Mouse (Mus musculus) left cerebral cortex, postnatal 14 days (tissue): Measurements from ENCODE around the gene Hspa1b. TPM values are rescaled to one million over a fixed set of nuclear protein-coding genes. Genes with fewer than 3 reads are reported as not detected.
A peak's percentile ranks its signal among the peaks of the same experiment; 100 is the strongest.
"Not testable (repeated sequence)": the region's sequence is repeated elsewhere in the genome, so short reads cannot be mapped to it uniquely, and the experiment has no call there.

Source experiments
- DNase-seq, 2 experiments: peaks; one replicate each; pipeline ENCODE4 v3.0.0; 2021 to 2022; ENCODE audit warnings: low spot score in 2 of 2, mixed read lengths in 1 of 2
- intact Hi-C: fragments of 180-260 bp; cut with DNase I; formaldehyde crosslinking; loops from one replicate; pipeline ENCODE4 v1.15.1; 2025
- long read RNA-seq, 2 experiments: library from polyadenylated mRNA; stranded (forward); transcript quantifications; one replicate each; pipeline ENCODE4 v2.0.0; 2021
- total RNA-seq, 2 experiments: library from RNA; stranded (reverse); gene quantifications; 2 replicates each; pipeline ENCODE4 v1.2.3; 2021

Hspa1b gene
- 1 to 10 TPM; 3.3 to 3.5 TPM for total RNA-seq
- long read RNA-seq, experiment 1, partial matches to known transcripts, result 0 of 3 reads
- long read RNA-seq, experiment 1, other reads (novel, unspliced or antisense), result 0 of 3 reads
- long read RNA-seq, experiment 2, partial matches to known transcripts, result 0 of 4 reads
- long read RNA-seq, experiment 2, other reads (novel, unspliced or antisense), result 1 of 4 reads

DNA sequence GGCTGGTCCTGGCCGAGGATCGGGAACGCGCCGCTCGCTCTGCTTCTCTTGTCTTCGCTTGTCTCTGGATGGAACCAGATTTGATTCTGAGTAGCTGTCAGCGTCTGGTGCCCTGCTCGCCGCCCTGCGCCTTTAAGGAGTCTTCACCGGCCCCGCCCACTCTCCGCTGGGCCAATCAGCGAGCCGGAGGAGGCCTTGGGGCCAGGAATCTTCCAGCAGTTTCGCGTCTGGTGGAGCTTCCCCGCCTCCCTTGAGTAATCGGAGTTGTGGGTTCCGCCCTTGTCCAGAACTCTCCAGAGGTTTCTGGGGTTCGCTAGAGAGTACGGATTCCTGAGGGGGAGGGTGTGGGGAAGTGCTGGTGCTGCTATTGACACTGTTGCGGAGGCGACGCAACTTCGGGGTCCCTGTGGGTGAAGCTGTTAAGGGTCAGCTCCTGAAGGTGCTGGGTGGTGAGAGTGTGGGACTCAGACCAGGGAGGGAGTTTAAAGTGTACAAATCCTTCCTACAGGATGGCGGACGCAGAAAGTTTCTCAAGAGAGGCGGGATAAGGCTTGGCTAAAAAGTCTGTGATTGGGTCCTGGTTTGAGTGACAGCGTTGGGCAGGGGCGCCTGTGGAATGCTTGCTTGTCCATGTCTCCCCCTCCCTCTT, at the start of gene Hspa1b:
TSS of gene Hspa1b (minus strand) at position 109 of the 649 bp plus-strand sequence.
- intact Hi-C loops, result not testable (repeated sequence)
- peak; percentile 67 to 79 for DNase-seq

DNA sequence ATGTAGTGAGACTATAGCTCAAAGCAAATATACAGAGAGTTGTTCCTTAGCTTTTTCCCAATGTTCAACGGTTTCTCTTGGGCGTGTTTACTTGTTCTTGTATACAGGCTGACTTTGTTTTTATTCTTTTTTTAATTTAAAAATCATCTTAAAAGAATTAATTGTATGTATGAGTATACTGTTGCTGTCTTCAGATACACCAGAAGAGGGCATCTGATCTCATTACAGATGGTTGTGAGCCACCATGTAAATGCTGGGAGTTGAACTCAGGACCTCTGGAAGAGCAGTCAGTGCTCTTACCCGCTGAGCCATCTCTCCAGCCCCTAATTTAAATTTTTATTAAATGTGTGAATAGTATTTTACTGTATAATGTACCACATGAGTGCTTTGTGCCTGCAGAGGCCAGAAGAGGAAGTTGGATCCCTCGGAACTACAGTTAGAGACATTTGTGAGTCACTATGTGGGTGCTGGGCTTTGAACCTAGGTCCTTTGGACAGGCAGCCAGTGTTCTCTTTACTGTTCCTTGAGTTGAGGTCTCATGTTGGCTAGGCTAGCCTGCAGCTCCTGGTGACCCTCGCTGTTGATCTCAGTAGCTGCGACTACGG, 48.5 kb upstream of the Hspa1b start:
- intact Hi-C loops, result loop anchor here (10.0 kb wide), 1 partner anchor 227 kb away; the partner anchor contains the start of genes Atp6v1g2 and Nfkbil1
- no peak for DNase-seq

DNA sequence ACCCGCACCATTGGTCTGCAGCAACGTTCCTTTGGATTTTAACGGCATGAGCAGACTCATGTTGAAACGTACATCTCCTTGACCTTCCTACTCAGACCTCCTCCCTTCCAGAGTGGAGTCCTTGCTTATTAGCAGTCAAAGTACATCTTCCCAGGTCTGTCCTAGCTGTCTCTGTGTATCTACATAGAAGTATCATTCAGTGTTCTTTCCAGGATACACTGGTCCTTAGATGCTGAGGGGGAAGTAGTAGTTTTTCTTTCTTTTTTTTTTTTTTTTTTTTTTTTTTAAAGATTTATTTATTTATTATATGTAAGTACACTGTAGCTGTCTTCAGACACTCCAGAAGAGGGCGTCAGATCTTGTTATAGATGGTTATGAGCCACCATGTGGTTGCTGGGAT, 46.9 kb upstream of the Hspa1b start:
- DNase-seq, result not testable (repeated sequence)
- intact Hi-C loops, result loop anchor here (10.0 kb wide), 1 partner anchor 229 kb away; the partner anchor contains the start of genes Atp6v1g2 and Nfkbil1

DNA sequence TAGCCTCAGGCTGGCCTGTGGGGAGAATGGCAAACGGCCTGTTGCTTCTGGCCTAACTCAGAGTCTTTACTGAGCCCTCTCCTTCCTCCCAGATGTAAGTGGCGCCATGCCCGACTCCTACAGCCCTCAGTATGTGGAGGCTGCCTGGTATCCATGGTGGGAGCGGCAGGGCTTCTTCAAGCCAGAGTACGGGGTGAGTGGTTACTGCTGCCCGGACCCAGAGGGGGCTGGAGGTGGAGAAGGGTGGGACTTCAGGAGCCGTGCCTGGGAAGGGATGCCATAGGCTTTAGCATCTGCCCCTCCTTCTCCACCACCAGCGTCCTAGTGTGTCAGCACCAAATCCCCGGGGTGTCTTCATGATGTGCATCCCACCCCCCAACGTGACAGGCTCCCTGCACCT, 46.1 kb upstream of the Hspa1b start:
- intact Hi-C loops, result loop anchor here (10.0 kb wide), 1 partner anchor 230 kb away; the partner anchor contains the start of genes Atp6v1g2 and Nfkbil1
- no peak for DNase-seq

DNA sequence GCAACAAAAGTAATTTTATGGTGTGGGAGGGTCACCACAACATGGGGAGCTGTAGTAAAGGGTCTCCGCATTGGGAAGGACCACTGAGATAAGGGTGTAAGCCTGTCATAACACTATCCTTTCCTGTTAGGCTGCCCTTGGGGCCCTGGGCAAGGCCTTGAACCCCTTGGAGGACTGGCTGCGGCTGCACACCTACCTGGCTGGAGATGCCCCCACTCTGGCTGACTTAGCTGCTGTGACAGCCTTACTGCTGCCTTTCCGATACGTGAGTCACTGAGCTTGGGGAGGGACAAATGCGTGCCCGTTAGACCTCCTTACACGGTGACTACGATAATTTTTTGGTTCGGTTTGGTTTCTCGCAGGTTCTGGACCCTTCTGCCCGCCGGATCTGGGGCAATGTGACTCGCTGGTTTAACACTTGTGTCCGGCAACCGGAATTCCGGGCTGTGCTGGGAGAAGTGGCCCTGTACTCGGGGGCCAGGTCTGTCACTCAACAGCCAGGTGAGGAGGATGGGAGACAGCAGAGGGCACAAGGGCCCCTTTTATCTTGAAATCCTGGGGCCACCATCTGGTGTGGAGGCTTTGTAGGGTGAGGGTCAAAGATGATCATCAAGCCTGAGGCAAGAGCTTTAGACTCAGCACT, 45.2 kb upstream of the Hspa1b start:
- no peak for DNase-seq
- intact Hi-C loops, result loop anchor here (10.0 kb wide), 1 partner anchor 231 kb away; the partner anchor contains the start of genes Atp6v1g2 and Nfkbil1

DNA sequence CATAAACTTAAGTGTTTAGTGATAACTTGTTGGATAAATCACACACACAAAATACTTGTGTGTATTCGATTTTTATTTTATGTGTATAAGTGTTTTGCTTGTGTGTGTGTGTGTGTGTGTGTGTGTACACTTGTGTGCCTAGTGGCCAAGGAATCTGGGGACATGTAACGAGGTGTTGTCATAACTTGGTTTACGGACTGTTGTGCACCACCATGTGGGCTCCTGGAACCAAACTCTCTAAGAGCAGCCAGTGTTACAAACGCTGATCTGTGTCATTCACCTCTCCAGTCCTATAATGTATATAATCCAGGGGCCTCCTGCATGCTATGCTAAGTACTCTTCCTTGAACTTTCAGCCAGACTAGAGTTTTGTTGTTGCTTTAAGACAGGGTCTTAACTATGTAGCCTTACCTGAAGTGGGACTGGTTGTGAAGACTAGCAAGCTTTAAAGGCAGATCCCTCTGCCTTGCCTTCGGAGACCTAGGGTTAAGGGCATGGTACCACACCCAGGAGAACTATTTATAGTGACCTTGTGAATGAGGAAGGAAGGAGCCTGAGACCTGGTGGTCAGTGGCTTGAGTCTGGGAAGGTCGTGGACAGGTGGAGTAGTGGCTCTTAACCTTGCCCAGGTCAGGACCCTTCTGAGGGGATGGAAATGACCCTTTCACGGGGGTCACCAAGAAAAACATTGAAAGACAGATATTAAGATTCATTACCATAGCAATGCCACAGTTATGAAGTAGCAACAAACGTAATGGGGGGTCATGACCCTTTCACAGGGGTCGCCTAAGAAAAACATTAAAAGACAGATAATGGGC, 44.2 kb upstream of the Hspa1b start:
- intact Hi-C loops, result loop anchor here (10.0 kb wide), 1 partner anchor 232 kb away; the partner anchor contains the start of genes Atp6v1g2 and Nfkbil1

DNA sequence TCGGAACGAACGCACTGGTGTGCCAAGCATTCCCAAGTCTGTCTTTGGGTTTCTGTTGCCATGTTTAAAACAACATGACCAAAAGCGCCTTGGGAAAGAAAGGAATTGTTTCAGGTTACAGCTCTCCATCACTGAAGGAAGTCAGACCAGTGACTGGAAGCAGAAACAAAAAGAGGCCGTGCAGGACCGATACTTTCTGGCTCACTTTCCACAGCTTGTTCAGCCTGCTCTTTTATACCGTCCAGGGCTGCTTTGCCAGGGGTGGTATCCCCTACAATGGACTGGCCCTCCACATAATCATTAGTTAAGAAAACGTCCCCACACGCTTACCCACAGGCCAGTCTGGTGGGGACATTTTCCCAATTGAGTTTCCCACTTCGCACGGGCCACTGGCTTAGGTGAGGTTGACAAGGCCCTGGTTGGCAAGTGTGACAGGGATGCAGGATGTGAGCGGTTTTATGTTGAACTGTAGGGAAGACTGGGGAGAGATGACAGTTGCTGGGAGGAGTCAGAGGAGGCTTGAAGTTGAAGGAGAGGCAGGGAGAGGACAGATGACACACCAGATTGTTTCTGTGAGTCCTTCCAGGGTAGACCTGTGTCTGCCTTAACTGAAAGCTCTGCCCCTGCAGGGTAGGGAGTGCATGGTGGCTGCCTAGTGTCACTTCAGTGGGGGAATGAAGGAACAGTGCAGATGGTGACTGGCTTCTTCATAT, 43.3 kb upstream of the Hspa1b start:
- DNase-seq, result no peak
- intact Hi-C loops, result loop anchor here (10.0 kb wide), 1 partner anchor 232 kb away; the partner anchor contains the start of genes Atp6v1g2 and Nfkbil1

More for the DNA sequence above, 44.2 kb upstream of the Hspa1b start:
- DNase-seq, result no peak

DNA sequence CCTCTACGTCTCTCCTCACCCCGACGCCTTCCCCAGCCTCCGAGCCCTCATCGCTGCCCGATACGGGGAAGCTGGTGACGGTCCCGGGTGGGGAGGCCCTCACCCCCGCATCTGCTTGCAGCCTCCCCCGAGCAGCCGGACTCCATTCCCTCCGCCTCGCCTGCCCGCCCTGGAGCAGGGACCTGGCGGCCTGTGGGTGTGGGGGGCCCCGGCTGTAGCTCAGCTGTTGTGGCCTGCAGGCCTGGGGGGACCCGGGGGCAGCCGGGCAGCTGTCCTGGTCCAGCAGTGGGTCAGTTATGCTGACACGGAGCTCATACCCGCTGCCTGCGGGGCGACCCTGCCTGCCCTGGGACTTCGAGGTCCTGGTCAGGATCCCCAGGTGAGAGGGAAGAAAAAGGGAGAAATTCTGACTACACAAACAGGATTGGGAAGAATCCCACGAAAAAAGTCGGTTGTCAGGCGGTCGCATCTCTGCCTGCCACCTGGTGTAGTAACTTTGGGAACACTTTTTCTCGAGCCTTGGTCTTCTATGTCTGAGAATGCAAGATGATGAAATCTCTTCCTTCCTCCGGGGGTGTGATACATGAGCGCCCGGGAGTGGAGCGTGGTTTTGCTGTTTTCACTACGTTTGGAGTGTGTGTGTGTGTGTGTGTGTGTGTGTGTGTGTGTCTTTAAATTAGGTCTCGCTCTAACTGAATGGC, 42.6 kb upstream of the Hspa1b start:
- intact Hi-C loops, result loop anchor here (10.0 kb wide), 1 partner anchor 233 kb away; the partner anchor contains the start of genes Atp6v1g2 and Nfkbil1
- DNase-seq, result peak; percentile 38 to 73

DNA sequence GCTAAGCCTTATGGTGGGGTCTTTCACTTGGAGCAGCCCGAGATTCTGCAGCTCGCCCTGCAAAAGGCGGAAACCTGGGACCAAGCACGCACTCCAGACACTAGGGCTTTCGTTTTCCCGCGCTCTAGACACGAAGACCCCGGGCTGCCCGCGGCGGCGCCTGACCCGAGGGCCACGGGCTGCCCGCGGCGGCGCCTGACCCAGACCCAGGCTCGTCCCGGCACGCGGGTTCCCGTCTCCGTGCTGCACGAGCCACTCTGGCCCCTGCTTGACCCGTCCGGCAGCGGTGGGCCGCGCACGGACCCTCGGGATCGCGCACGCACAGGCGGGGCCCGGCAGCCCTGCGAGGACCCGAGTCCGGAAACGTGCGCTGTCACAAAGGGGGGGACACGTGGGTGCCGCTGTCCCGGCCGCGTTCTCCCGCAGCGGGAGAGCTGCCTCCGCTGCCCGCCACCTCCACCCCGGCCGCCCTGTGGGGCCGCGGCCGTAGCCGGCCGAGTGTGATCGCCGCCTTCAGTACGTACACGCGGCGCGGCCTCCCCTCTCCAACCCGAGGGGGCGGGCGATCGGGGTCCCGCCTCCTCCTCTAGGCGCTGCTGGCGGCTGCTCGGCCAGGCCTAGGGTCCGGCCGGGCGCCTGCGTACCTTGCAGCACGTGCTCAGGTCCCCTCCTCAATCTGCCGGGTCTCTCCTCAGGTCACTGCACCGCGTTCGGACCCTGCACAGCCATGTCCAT, 41.8 kb upstream of the Hspa1b start, which contains the start of gene Vars:
TSS of gene Vars (plus strand) at position 271 of the 735 bp plus-strand sequence.
- peak; percentile 68 to 71 for DNase-seq
- intact Hi-C loops, result loop anchor here (10.0 kb wide), 1 partner anchor 234 kb away; the partner anchor contains the start of genes Atp6v1g2 and Nfkbil1

DNA sequence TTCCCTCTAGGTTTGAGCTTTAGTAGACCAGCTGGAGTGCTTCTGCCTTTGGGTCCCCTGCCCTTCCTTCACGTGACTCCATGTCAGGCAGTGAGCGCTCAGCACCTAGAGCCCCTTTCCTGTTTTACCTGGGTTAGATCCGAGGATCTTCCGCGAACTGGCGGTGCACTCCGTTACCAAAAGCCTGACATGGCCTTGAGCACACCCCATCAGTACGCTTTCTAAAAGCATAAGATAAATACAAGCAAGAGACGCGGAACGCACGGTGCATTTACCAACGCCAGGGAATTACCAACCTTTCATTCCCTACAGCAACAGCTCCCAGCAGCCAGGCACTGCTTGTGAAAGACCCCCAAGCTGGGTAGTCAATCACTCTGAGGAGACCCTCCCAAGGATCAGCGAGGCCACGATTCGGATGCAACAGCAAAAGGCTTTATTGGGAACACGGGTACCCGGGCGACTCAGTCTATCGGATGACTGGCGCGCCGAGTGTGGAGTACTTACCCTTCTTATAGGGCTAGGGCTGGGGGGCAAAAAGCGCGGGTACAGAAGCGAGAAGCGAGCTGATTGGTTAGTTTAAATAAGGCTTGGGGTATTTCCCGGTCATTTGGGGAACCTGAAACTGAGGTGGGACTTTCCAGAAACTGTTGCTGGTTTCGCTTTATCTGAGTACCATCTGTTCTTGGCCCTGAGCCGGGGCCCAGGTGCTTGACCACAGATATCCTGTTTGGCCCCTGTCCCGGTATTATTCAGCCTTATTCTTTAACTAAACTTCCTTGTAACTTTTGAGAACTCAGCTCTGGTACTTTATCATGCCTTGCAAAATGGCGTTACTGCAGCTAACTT, 41.1 kb upstream of the Hspa1b start:
- intact Hi-C loops, result loop anchor here (10.0 kb wide), 1 partner anchor 235 kb away; the partner anchor contains the start of genes Atp6v1g2 and Nfkbil1
- not testable (repeated sequence) for DNase-seq

DNA sequence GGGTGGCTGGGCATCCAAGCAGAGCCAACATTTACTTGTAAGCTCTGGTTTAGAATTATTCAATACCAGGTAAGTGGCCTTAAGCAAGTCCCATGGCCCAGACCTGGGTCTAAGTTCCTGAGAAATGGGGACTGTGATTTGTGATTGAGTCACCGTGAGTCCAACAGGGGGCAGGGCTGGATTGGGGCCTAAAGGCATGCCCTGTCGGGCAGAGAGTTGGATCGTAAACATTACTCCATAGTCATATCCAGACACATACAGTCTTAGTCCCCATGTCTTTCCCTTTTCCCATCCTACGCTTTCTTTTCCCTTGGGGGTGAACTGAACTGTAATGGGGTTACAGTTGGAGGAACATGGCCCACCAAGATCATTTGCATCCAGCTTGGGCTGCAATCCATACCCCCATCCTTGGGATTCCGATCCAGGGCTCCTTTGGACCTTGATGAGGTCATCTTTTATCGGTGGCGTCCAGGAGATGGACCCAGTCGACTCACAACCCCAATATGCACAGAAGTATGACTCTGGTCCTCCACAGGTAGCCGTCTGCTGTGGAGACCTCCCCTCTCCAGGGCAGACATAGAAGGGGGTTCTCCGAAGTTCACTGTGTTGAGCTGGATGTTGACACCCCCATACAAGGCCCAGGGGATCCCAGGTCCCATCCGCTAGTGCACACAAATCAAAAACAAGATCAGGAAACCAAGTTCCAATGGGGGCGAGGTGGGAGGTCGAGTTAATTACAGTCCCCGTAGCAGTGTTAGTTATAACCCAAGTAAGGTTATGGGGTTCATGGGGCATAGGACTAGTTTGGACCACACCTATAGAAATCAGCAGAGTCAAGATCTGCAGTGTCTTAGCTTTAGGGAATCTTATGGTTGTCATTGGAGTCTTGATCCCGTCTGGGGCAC, 39.7 kb upstream of the Hspa1b start:
- intact Hi-C loops, result no loop called here
- no peak for DNase-seq

DNA sequence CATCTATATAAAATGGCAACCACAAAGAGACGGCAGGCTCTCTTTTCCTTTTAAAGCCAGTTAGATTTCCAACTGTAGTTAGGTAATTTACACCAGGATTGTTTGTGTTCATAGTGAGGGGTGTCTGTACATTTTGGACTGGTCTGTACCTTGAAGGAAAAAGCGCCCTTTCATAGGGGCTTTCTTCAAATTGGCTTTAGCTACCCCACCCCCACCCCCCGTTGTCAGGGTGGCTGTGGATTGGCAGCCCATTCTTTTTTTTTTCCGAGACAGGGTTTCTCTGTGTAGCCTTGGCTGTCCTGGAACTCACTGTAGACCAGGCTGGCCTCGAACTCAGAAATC, 38.1 kb upstream of the Hspa1b start:
- intact Hi-C loops, result no loop called here
- no peak for DNase-seq

DNA sequence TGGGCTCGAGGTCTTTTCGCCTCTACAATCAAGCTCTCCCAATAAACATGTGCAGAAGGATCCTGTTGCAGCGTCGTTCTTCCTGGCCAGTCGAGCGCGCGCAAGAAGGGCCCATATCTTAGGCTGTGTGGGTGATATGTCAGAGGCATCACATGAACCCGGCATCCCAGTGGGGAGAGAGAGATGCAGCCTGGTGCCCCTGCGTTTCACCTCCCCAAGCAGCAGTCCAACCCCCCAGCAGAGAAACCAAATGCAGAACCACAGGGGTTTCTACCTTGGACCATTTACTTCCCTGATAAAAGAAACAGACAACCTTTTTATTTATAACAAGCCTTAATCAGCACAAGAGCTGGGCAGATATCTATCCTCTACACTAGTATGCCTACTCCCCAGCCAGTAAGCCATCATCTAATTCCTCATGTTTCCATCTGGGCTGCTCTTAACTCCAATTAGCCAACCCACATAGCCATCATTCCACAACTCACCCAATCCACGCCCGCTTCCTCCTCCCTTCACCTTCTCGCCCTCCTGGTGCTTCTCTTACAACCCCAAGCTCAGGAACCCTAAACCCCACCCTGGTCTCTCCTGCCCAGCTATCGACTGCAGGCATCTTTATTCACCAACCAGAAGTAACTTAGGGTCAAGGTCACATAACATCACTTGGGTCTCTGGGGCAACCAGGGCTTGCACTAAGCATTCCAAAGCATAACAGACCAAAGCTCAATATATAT, 37.5 kb upstream of the Hspa1b start:
- no peak for DNase-seq
- intact Hi-C loops, result no loop called here

DNA sequence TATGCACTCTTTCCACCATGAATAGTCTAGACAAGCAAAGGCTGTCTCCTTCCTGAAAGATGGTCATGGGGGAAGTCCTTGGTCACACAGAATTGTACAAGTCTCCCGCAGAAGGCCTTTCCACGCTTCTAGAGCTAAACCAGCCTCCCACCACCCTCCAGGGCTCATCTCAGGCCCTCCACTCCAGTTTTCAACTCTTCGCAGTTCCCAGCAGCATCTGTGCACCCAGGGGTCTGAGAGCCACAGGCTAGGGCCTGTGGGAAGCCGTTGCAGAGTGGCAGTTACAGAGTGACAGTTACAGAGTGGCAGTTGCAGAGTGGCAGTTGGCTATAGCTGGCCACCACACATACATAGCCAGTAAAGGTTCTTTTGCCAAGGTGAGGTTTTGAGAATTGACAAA, 36.9 kb upstream of the Hspa1b start:
- DNase-seq, intact Hi-C loops: not testable (repeated sequence)
